Mouse (Mus musculus): Measurements from ENCODE around the gene Cdk5rap1.
"Not testable (repeated sequence)": the region's sequence is repeated elsewhere in the genome, so short reads cannot be mapped to it uniquely, and the experiment has no call there.

The Cdk5rap1 gene

DNA sequence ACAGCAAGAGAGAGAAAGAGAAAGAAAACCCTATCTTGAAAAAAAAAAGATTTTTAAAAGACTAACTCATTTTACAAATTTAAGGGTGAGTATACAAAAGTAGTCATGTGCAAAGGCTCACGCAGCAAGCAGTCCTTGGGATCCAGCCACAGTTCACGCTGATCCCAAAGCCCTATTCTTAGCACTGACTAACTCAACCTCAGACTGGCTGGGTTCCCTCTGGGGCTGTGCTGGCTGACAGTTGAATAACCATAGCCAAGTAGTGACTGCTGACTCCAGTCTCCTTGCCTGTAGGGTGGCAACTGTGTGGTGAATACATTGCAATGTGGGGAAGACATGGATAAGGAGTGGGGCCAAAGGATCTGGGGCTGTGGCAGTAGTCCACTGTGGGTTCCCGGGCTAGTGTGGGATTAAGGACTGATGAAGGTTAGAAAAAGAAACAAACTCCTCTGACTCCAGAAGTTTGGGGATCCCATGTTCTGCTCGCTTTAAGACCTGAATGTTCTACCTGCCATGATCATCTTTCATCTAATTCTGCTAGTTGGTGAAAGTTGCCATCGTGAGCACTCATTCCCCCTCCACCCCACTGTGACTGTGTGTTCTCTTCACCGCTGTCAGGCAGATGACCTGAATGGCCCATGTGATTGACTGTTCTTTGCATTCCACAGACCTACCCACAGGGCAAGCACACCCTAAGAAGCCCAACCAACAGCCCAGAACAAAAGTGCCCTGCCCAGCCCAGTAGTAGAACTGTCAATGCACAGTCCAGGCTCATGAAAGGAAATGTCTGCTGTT lies 2.2 kb upstream of the Cdk5rap1 start:
- no peak for DNase-seq (ENCODE audit: low spot score)

GRCm38 (mm10) chr2:154373961-154374632 lies 1.3 kb upstream of the Cdk5rap1 start:
- peak; percentile 83 for DNase-seq (ENCODE audit: low spot score)

DNA sequence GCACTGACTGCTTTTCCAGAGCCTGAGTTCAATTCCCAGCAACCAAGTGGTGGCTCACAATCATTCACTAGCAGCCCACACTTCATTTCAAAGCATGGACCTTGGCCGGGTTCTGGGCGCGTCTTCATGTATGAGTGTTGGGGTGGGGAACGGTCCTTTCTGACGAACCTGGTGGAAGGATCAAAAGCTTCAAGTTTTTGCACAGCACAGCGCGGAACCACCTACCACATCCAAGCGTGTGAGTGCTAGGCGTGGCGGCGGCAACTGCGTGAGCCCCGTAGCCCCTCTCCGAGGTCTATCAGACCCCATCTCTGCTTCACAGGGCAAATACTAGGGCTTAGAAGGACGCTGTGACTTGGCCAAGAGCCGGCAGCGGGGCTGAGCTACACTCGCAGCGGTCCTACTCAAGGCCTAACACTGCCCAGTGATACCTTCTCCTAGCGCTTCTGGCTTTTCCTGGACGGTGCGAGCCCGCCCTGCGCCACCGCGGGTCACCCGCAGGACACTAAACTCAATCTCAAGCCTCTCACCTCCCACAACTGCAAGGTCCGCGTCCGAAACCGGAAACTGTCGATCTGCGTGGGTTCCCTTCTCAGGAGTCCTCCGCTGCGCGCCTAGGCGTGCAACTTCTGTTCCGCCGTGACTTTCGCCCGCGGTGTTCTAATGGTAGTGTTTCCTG lies 520 bp downstream of the Cdk5rap1 start:
- DNase-seq (ENCODE audit: low spot score) = peak; percentile 92

GRCm38 (mm10) chr2:154367510-154367909 lies 5.3 kb downstream of the Cdk5rap1 start:
- no peak for DNase-seq (ENCODE audit: low spot score)

- DNase-seq (ENCODE audit: low spot score) = not testable (repeated sequence)
Measured at GRCm38 (mm10) chr2:154354000-154354425, 18.8 kb downstream of the Cdk5rap1 start.

DNA sequence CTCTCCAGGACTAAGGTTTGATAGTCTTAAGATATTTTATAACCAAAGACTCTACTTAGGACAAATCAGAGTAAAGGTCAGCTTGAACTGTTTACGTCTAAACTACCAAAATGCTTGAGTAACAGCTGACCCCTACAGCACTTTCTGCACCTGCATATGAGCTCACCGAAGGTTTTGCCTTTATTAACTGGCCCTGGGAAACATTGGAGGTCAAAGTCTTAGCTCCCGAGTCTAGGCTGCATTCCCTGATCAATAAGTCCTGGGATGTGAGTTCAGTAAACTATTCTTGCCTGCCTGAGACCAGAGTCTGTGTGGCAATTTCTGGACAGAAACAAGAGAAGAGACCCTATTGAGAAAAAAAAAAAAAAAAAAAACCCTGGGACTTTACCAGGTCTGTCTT lies 24.7 kb downstream of the Cdk5rap1 start:
- no peak for DNase-seq (ENCODE audit: low spot score)

DNA sequence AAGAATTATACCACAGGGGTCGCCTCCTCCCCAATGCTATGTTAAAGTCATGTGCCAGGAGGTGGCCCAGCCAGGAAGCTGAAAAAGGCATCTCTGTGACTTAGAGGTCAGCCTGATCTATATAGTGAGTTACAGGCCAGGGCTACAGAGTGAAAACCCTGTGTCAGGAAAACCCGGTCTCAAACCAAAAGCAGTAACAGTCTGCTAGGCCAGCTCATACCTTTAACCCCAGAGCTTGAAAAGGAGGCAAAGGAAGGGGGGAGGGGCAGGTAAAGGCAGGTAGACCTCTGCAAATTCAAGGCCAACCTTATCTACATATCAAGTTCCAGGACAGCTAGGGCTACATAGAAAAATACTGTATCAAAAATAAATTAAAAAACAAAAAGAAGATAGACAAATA lies 33.5 kb downstream of the Cdk5rap1 start:
- no peak for DNase-seq (ENCODE audit: low spot score)

GRCm38 (mm10) chr2:154338161-154338560 lies 34.6 kb downstream of the Cdk5rap1 start:
- no peak for DNase-seq (ENCODE audit: low spot score)

- DNase-seq (ENCODE audit: low spot score) = no peak
Measured at GRCm38 (mm10) chr2:154335572-154335971, 37.2 kb downstream of the Cdk5rap1 start.

DNA sequence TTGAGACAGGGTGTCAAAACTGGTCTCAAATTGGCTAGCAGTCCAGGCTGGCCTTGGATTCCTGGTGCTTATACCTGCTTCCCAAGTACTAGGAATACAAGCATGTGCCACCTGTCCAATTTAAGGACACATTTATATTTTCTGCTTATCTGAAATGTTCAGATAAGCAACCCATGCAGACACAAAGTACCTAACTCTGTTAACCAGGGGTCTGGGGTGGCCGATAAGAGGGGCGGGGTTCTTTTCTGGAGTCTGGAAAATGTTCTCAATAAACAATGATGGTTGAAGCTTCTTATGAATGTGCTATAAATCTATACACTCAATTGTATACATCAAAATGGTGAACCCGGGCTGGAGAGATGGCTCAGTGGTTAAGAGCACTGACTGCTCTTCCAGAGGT lies 46.0 kb downstream of the Cdk5rap1 start:
- DNase-seq (ENCODE audit: low spot score) = no peak

DNA sequence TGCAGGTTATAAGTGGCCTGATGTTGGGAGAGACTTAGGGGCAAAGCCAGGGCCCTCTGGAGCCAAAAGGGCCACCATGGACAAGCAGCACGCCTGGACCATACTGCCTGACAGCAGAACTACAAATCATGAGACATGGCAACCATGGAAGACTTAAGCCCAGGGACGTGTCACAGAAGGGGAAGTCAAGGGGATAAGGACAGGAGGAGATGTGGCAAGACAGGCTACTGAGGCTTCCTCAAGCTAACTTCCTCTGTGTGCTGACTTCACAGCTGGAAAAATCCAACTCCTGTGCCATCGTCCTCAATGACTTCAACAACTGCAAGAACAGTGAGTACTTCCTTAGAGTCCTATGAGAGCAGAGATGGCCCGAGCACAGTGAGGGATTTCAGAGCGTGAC lies 59.0 kb downstream of the Cdk5rap1 start:
- DNase-seq (ENCODE audit: low spot score) = not testable (repeated sequence)

DNA sequence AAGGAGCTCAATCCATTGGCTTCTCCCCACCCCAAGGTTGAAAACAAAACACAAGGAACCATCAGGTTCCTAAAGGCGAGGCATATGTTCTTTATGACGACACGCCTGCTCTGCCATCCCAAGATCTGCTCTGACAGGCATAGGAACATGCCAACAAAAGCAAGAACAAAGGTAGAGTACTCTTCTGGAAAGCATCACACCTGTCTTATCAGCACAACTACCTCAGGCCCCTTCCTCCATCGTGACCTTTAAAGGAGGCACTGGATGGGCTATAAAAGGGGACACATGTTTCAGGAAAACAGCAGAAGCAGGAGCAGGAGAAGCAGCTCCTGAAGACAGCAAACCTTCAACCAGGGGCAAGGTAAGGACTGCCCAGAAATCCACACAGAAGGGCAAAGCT lies 65.9 kb downstream of the Cdk5rap1 start, which contains the start of gene Bpifb9b:
Gene Bpifb9b, plus strand, starts transcription at position 301 of the 400 bp plus-strand sequence.
- DNase-seq (ENCODE audit: low spot score) = not testable (repeated sequence)

GRCm38 (mm10) chr2:154304604-154305003 lies 68.2 kb downstream of the Cdk5rap1 start:
- not testable (repeated sequence) for DNase-seq (ENCODE audit: low spot score)

DNA sequence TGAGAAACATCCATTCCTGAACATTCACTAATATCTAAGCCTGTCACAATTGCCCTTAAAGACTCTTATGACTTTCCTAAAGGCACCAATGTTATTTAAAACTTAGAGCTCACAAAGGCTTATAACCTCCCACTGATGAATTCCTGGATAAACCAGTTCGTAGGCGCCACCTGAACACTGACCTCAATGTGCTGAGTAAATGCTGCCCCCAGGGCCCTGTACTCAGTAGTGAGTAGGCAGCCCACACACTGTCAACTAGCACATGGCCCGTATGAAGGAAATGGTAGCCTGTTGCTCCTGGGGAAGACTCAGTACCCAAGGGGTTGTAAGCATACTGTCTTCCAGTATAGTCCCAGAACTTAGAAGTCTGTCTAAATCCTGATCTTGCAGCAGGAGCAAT lies 71.0 kb downstream of the Cdk5rap1 start:
- DNase-seq (ENCODE audit: low spot score) = no peak

GRCm38 (mm10) chr2:154300496-154300895 lies 72.3 kb downstream of the Cdk5rap1 start:
- DNase-seq (ENCODE audit: low spot score) = peak; percentile 85

DNA sequence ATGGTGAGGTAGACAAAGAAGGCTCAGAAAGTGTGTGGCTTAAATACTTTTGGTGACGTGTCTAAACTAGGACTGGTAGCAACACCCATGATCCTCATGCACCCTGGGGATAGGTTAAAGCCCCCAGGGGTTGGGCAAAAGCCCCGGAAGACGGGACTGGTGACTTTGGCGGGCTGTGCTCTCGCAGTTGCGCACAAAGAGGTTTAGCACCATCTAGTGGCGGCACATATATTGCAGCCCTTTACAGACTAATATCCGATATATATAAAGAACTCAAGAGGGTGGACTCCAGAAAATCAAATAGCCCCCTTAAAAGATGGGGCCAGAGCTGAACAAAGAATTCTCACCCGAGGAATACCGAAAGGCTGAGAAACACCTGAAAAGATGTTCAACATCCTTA lies 78.1 kb downstream of the Cdk5rap1 start:
- DNase-seq (ENCODE audit: low spot score) = peak; percentile 73

DNA sequence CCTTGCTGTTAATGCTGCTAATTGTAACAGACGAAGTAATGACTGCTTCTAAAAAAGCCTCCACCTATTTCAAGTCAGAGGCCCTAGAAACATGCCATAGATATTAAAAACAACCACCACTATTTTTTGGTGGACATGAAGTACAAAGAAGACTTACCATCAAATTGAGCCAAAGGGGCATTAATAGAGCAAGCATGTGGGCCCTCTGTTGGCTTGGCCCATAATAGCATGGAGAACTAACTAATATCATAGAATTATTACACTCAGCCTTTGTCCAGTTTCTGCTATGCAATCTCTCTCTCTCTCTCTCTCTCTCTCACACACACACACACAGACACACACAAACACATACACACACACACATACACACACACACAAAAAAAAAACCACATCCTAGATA lies 80.0 kb downstream of the Cdk5rap1 start:
- no peak for DNase-seq (ENCODE audit: low spot score)

DNA sequence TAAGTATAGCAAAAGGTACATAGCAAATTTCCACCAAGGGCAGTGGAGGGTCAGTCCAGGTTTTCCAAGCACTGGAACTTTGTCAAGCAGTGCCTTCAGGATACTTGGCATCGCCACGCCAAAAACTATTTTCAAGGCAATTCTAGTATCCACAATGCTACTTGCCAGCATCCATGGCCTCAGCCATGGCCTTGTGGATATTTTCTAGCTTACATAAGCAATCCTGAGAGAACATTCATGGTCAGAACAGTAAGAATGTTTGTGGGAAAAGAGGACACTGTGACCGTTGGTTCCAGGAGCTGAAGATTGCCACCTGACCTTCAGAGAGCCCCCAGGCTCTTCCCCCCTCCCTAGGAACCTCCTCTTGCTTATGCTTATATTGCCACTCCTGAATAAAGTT lies 80.9 kb downstream of the Cdk5rap1 start:
- DNase-seq (ENCODE audit: low spot score) = not testable (repeated sequence)
